Mouse (Mus musculus) limb, embryonic 11.5 days (tissue): Measurements from ENCODE around the gene Flot1. TPM values are rescaled to one million over a fixed set of nuclear protein-coding genes. Genes with fewer than 3 reads are reported as not detected.
"Not testable (repeated sequence)": the region's sequence is repeated elsewhere in the genome, so short reads cannot be mapped to it uniquely, and the experiment has no call there.

Source experiments
- ATAC-seq: fragments of 200-750 bp; cut with Nextera tagmentation; 2 replicates; pipeline ENCODE4 v1.8.0; 2017; ENCODE audit warnings: low read depth; ENCODE audit not compliant: insufficient number of reproducible peaks, low FRiP score, low TSS enrichment
- DNase-seq: peaks from one replicate; pipeline ENCODE4 v3.0.0-alpha.2; 2015; ENCODE audit warnings: low spot score
- H3K27ac ChIP-seq: fragments of 300-500 bp; sonication (generic); replicated peaks from 2 replicates; pipeline ENCODE4 v1.5.1; 2014; ENCODE audit warnings: low read depth, mild to moderate bottlenecking, low read length
- H3K27me3 ChIP-seq: fragments of 300-500 bp; sonication (generic); 2 replicates; pipeline ENCODE4 v1.6.1; 2014; ENCODE audit warnings: mild to moderate bottlenecking, low read length, mixed read lengths; ENCODE audit not compliant: control insufficient read depth, insufficient read depth
- H3K36me3 ChIP-seq: fragments of 300-500 bp; sonication (generic); 2 replicates; pipeline ENCODE4 v1.6.1; 2014; ENCODE audit warnings: mild to moderate bottlenecking, low read length, moderate library complexity, mixed read lengths; ENCODE audit not compliant: control insufficient read depth, insufficient read depth
- H3K4me1 ChIP-seq: fragments of 300-500 bp; sonication (generic); 2 replicates; pipeline ENCODE4 v1.6.1; 2014; ENCODE audit warnings: low read length, mixed read lengths; ENCODE audit not compliant: control insufficient read depth, insufficient read depth
- H3K4me2 ChIP-seq: fragments of 300-500 bp; sonication (generic); 2 replicates; pipeline ENCODE4 v1.6.1; 2014; ENCODE audit warnings: low read depth, mild to moderate bottlenecking, moderate library complexity; ENCODE audit not compliant: severe bottlenecking
- H3K4me3 ChIP-seq: fragments of 300-500 bp; sonication (generic); 2 replicates; pipeline ENCODE4 v1.5.1; 2014; ENCODE audit warnings: low read depth, low read length
- H3K9ac ChIP-seq: fragments of 300-500 bp; sonication (generic); 2 replicates; pipeline ENCODE4 v1.6.1; 2014; ENCODE audit warnings: mild to moderate bottlenecking, low read length
- H3K9me3 ChIP-seq: fragments of 300-500 bp; sonication (generic); 2 replicates; pipeline ENCODE4 v1.6.1; 2016; ENCODE audit warnings: low read length; ENCODE audit not compliant: control insufficient read depth
- WGBS: fragments of 180-500 bp; shearing (Covaris S2); extraction: QIAGEN DNeasy Blood & Tissue Kit; methylation state at CpG from one replicate; pipeline ENCODE4 v1.1.7; 2014; 5-methylcytosine and 5-hydroxymethylcytosine counted together
- polyA plus RNA-seq: library from polyadenylated mRNA; unstranded; fragments of >200 nt; fragmentation: Nextera tagmentation; extraction: Ambion mirVana; gene quantifications from 2 replicates; pipeline ENCODE4 v1.2.1, GENCODE M21; 2014

Gene Flot1
- polyA plus RNA-seq, 1 experiment from 2014 or later, result 47.8 TPM

DNA sequence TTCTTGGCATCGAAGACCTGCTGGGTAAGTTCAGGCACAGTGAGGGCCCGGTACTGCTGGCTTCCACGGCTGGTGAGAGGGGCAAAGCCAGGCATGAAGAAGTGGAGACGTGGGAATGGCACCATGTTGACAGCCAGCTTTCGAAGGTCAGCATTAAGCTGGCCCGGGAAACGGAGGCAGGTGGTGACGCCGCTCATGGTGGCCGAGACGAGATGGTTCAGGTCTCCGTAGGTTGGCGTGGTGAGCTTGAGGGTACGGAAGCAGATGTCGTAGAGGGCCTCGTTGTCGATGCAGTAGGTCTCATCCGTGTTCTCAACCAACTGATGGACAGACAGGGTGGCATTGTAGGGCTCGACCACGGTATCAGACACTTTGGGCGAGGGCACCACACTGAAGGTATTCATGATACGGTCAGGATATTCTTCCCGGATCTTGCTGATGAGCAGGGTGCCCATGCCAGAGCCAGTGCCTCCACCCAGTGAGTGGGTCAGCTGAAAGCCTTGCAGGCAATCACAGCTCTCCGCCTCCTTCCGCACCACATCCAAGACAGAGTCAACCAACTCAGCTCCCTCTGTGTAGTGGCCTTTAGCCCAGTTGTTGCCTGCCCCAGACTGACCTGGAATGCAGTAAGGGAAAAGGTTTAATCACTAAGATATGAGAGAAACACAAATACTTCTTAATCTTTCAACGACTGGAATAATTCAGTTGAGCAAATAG is 12.6 kb downstream of the Flot1 start:
- peaks cover 29% of the 10 kb centered on the region for H3K36me3 ChIP-seq
- WGBS, result 84% methylated on average over 26 of the region's 26 CpGs
- peak overlapping the region; percentile 73 for H3K4me2 ChIP-seq
- no peaks in the 10 kb centered on the region for H3K9me3 ChIP-seq
- no peaks in the 10 kb centered on the region for H3K27me3 ChIP-seq
- no peak for DNase-seq
- no peak for ATAC-seq
- peak overlapping the region; percentile 99; the same call in 1 of the 2 replicates for H3K9ac ChIP-seq
- H3K27ac ChIP-seq, result no peak overlapping the region
- H3K4me3 ChIP-seq, result peak overlapping the region; percentile 60
- peaks cover 16% of the 10 kb centered on the region for H3K4me1 ChIP-seq

DNA sequence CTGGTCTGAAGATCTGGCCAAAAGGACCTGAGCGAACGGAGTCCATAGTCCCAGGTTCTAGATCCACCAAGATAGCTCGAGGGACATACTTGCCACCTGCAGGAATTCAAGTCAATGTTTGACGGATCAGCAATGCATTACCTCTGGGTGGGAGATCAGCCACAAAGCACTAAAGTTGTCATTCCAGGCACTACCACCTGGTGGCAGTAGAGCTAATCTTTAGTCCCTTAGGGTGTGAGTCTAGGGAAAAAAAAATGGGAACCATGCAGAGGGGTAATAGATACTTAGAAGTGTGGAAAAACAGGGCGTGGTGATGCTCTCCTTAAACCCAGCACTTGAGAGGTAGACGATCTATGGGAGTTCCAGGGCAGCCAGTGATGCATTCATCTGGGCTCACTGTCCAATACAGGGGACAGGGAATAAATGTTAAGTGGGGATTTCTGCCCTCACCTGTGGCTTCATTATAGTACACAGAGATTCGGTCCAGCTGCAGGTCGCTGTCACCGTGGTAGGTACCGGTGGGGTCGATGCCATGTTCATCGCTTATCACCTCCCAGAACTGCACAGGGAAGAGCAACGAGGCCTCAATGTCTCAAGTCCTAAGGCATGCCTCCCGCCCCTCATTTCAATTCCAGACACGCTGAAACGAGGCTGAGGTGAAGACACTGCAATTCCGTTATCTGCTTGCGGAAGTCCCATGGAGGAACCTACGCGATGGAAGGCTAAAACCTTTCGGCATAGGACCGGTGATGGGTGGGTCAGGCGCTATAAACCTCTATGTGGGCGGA is 13.3 kb downstream of the Flot1 start:
- 9% methylated on average over 24 of the region's 24 CpGs for WGBS
- no peak for ATAC-seq

DNA sequence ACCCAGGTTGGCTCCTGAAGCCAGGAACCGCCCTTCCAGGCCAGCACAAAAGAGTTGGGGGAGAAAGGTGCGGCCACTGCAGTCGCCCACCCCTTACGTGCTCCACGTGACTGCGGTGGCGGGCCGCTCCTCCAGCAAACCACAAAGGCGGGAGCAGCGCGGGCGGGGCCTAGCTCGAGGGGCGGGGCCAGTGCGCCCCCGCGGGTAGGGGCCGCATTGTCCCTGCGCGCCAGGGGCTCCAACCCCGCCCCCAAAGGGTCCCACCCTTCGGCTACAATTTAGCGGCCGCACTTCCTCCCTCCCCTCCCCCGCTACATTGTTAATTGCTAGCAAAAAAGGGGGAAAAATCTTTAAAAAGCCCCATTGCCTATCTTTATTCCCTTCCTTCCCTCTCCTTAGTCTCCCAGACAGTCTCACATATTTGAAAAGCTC is 14.0 kb downstream of the Flot1 start:
- no peaks in the 10 kb centered on the region for H3K9me3 ChIP-seq
- H3K4me2 ChIP-seq, result peak overlapping the region; percentile 73
- 0% methylated on average over 18 of the region's 25 CpGs for WGBS
- peaks cover 26% of the 10 kb centered on the region for H3K36me3 ChIP-seq
- peak; percentile 97 for DNase-seq
- peak overlapping the region; percentile 99 for H3K9ac ChIP-seq
- H3K4me1 ChIP-seq, result peaks cover 16% of the 10 kb centered on the region
- ATAC-seq, result peak; percentile 23; the same call in 1 of the 2 replicates
- H3K27ac ChIP-seq, result peak overlapping the region; percentile 96
- H3K4me3 ChIP-seq, result peak overlapping the region; percentile 60
- H3K27me3 ChIP-seq, result no peaks in the 10 kb centered on the region

More for the DNA sequence above, 13.3 kb downstream of the Flot1 start:
- no peaks in the 10 kb centered on the region for H3K9me3 ChIP-seq
- H3K4me2 ChIP-seq, result peak overlapping the region; percentile 73
- H3K27me3 ChIP-seq, result no peaks in the 10 kb centered on the region
- H3K4me1 ChIP-seq, result peaks cover 16% of the 10 kb centered on the region
- DNase-seq, result peak; percentile 88
- peak overlapping the region; percentile 96; the same call in 1 of the 2 replicates for H3K27ac ChIP-seq
- peaks cover 26% of the 10 kb centered on the region for H3K36me3 ChIP-seq
- peak overlapping the region; percentile 60 for H3K4me3 ChIP-seq
- H3K9ac ChIP-seq, result peak overlapping the region; percentile 99

DNA sequence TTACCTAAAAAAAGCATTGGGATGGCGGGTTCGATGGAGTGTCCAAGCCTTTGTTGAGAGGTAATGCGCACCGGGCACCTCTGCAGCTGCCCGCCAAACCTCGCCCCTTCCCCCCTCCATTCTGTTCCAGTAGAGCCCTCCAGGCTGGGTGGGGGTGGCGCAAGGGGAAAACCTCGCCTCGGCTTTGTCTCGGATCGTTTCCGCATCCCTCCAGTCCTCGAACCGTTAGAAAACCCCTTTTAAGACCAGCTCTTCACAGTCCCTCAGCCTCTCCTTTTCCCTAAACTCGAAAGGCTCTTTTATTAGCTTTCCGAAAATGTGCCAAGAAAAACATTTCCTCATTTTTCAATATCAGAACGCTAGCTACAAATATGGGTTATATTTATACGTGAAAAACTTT is 14.5 kb downstream of the Flot1 start:
- ATAC-seq (no peak), DNase-seq (peak; percentile 82)
- Histone ChIP-seq H3K36me3 (peaks cover 25% of the 10 kb centered on the region), H3K27ac (peak overlapping the region; percentile 96), H3K9me3 (no peaks in the 10 kb centered on the region), H3K4me2 (0 out of 2 replicates have a peak overlapping the region, but pooled peaks have one; percentile 73), H3K4me1 (peaks cover 16% of the 10 kb centered on the region), H3K4me3 (peak overlapping the region; percentile 60), H3K27me3 (no peaks in the 10 kb centered on the region), H3K9ac (peak overlapping the region; percentile 99)
- under 1% methylated on average over 18 of the region's 18 CpGs for WGBS

DNA sequence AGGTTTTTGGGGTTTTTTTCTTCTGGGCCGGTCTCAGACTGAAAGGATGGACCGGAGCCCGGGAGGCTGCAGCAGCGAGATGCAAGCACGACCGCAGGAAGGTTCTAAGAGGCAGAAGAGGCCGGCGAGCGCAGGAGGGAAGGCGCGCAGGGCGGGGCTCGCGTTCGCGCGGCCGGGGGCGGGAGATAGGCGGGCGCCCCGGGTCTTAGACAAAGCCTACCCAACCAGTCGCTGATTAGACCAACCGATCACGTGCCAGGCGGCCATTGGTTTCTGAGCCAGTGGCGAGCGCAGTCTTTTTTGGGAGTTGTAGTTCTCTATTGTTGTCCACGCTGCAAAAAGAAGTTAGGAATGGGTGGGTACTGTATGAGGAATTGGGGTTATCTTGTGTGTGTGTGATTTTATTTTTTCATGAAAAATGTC is 15.1 kb downstream of the Flot1 start, which contains the start of gene Tubb5:
Gene Tubb5, minus strand, starts transcription at position 185 of the 423 bp plus-strand sequence.
- Histone ChIP-seq H3K9me3 (no peaks in the 10 kb centered on the region), H3K36me3 (peaks cover 21% of the 10 kb centered on the region), H3K27ac (peak within 1 kb of the TSS; percentile 96), H3K4me1 (peaks cover 16% of the 10 kb centered on the region), H3K9ac (peak within 1 kb of the TSS; percentile 99), H3K4me2 (peak within 1 kb of the TSS; percentile 82), H3K4me3 (peak within 1 kb of the TSS; percentile 60), H3K27me3 (no peaks in the 10 kb centered on the region)
- ATAC-seq (peak; percentile 71), DNase-seq (peak; percentile 97)
- under 1% methylated on average over 29 of the region's 29 CpGs for WGBS

DNA sequence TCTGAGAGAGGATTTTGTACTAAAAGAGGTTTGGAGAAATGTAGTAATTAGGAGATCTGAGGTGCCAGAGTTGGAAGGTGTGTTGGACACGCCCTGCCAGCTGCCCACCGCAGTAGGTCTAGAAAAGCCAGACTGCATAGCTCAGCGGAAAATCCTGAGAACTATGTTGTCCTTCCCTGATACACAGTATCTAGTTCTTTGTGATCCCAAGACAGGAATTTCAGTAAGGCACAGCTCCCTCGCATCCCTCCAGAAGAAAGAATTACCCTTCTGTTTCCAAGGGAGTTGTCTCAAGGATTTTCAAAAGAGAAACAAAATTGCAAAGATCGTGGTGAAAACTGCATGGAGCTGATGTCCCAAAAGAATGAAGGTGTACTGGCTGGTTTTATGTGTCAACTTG is 15.5 kb downstream of the Flot1 start:
- H3K9ac ChIP-seq, result peak overlapping the region; percentile 81
- H3K4me3 ChIP-seq, result peak overlapping the region; percentile 60
- ATAC-seq (no peak), DNase-seq (peak; percentile 50)
- WGBS, result 2% methylated on average over 5 of the region's 5 CpGs
- H3K27ac ChIP-seq, result peak overlapping the region; percentile 80
- H3K9me3 ChIP-seq, result no peaks in the 10 kb centered on the region
- peaks cover 19% of the 10 kb centered on the region for H3K36me3 ChIP-seq
- peaks cover 16% of the 10 kb centered on the region for H3K4me1 ChIP-seq
- no peaks in the 10 kb centered on the region for H3K27me3 ChIP-seq
- H3K4me2 ChIP-seq, result peak overlapping the region; percentile 82

DNA sequence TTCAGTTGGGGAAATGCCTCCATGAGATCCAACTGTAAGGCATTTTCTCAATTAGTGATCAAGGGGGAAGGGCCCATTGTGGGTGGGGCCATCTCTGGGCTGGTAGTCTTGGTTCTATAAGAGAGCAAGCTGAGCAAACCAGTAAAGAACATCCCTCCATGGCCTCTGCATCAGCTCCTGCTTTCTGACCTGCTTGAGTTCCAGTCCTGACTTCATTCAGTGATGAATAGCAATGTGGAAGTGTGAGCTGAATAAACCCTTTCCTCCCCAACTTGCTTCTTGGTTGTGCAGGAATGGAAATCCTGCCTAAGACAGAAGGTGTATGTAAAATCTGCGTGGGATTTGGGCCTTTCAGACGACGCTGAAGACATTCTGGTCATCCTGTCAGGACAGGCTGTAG is 16.0 kb downstream of the Flot1 start:
- H3K9me3 ChIP-seq, ATAC-seq, H3K27me3 ChIP-seq, DNase-seq: not testable (repeated sequence)
- Histone ChIP-seq H3K27ac (peak overlapping the region; percentile 80), H3K36me3 (peaks cover 17% of the 10 kb centered on the region), H3K9ac (peak overlapping the region; percentile 81; the same call in 1 of the 2 replicates), H3K4me3 (peak overlapping the region; percentile 60), H3K4me1 (peaks cover 15% of the 10 kb centered on the region), H3K4me2 (peak overlapping the region; percentile 82)
- 60% methylated on average over 3 of the region's 3 CpGs for WGBS

DNA sequence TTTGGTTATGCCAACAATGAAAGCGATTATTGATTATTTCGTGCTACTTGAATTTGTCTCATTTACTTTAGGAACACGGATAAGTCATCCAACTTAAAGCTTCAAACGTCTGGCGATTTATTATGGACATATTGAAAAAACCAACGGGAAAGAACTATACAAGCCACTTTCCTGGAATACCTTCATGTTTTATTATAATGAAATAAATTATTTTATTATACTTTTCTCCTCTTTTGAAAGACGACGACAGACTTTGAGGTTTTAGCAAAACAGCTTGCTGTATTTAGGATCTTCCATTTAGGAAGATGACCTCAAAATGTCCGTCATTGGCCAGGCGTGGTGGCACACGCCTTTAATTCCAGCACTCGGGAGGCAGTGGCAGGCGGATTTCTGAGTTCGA is 17.5 kb downstream of the Flot1 start:
- Histone ChIP-seq H3K4me2 (peak overlapping the region; percentile 43; the same call in 1 of the 2 replicates), H3K9ac (no peak overlapping the region), H3K4me3 (0 out of 2 replicates have a peak overlapping the region, but pooled peaks have one; percentile 18), H3K4me1 (peaks cover 6% of the 10 kb centered on the region), H3K9me3 (no peaks in the 10 kb centered on the region), H3K27me3 (no peaks in the 10 kb centered on the region), H3K27ac (no peak overlapping the region), H3K36me3 (peaks cover 8% of the 10 kb centered on the region)
- WGBS, result 57% methylated on average over 14 of the region's 14 CpGs
- no peak for DNase-seq
- ATAC-seq, result no peak
